Mouse (Mus musculus) embryonic facial prominence, embryonic 15.5 days (tissue): ENCODE measurements around the gene A730049H05Rik. TPM values are rescaled to one million over a fixed set of nuclear protein-coding genes. Genes with fewer than 3 reads are reported as not detected.

Experiments
- ATAC-seq: fragments of 200-750 bp; cut with Nextera tagmentation; 2 replicates; pipeline ENCODE4 v1.8.0; 2017; ENCODE audit warnings: low read depth, moderate TSS enrichment; ENCODE audit not compliant: insufficient number of reproducible peaks, low FRiP score, low TSS enrichment
- H3K27ac ChIP-seq: fragments of 300-500 bp; sonication (generic); replicated peaks from 2 replicates; pipeline ENCODE4 v1.5.1; 2015; ENCODE audit warnings: mild to moderate bottlenecking, inconsistent platforms
- H3K27me3 ChIP-seq: fragments of 300-500 bp; sonication (generic); 2 replicates; pipeline ENCODE4 v1.6.1; 2015; ENCODE audit warnings: inconsistent platforms
- H3K36me3 ChIP-seq: fragments of 300-500 bp; sonication (generic); 2 replicates; pipeline ENCODE4 v1.6.1; 2015; ENCODE audit warnings: mild to moderate bottlenecking, inconsistent platforms
- H3K4me1 ChIP-seq: fragments of 300-500 bp; sonication (generic); 2 replicates; pipeline ENCODE4 v1.6.1; 2015; ENCODE audit warnings: inconsistent platforms
- H3K4me2 ChIP-seq: fragments of 300-500 bp; sonication (generic); replicated peaks from 2 replicates; pipeline ENCODE4 v1.6.1; 2015; ENCODE audit warnings: mild to moderate bottlenecking, inconsistent platforms
- H3K4me3 ChIP-seq: fragments of 300-500 bp; sonication (generic); replicated peaks from 2 replicates; pipeline ENCODE4 v1.5.1; 2015; ENCODE audit warnings: mild to moderate bottlenecking, inconsistent platforms
- H3K9ac ChIP-seq: fragments of 300-500 bp; sonication (generic); 2 replicates; pipeline ENCODE4 v1.6.1; 2015; ENCODE audit warnings: inconsistent platforms
- H3K9me3 ChIP-seq: fragments of 300-500 bp; sonication (generic); replicated peaks from 2 replicates; pipeline ENCODE4 v1.6.1; 2016; ENCODE audit warnings: inconsistent platforms
- WGBS: fragments of 180-500 bp; shearing (Covaris S2); methylation state at CpG from one replicate; pipeline ENCODE4 v1.1.7; 2015; 5-methylcytosine and 5-hydroxymethylcytosine counted together
- polyA plus RNA-seq: library from polyadenylated mRNA; unstranded; fragments of >200 nt; fragmentation: Nextera tagmentation; extraction: Ambion mirVana; gene quantifications from 2 replicates; pipeline ENCODE4 v1.2.1, GENCODE M21; 2015

A730049H05Rik gene
- polyA plus RNA-seq, 1 experiment from 2014 or later = 0.87 TPM

DNA sequence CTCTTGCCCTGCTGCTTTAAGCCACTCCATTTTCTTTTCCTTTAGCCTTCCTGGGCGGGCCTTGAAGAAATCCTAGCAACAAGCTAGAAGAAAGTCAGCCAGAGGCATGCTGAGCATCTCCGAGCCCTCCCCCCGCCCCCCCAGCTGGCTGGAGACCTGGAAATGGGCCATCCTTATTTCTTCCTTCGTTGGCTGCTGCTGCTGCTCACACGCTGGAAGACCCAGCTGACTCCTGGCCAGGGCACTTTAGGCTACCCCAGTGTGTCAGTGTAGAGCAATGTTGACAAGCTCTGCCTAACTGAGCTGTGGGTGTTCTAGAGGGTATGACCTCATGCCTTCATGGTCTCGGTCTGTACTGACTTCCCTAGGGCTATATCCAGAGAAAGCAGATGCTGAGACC lies 13.1 kb upstream of the A730049H05Rik start:
- 56% methylated on average over 6 of the region's 6 CpGs for WGBS
- H3K27ac ChIP-seq = no peak overlapping the region; the same call in 1 of the 2 replicates

GRCm38 (mm10) chr6:92804254-92804971 lies 11.9 kb upstream of the A730049H05Rik start:
- Histone ChIP-seq H3K9ac (no peak overlapping the region), H3K9me3 (no peaks in the 10 kb centered on the region), H3K4me2 (no peak overlapping the region), H3K27me3 (no peaks in the 10 kb centered on the region), H3K27ac (no peak overlapping the region), H3K4me1 (peaks cover 11% of the 10 kb centered on the region; the same call in 1 of the 2 replicates), H3K4me3 (no peak overlapping the region), H3K36me3 (no peaks in the 10 kb centered on the region)
- ATAC-seq = no peak
- whole genome bisulfite sequencing = 71% methylated on average over 3 of the region's 3 CpGs

More for the DNA sequence above, 13.1 kb upstream of the A730049H05Rik start:
- Histone ChIP-seq H3K9ac (no peak overlapping the region), H3K36me3 (no peaks in the 10 kb centered on the region), H3K4me1 (peaks cover 11% of the 10 kb centered on the region; the same call in 1 of the 2 replicates), H3K27me3 (no peaks in the 10 kb centered on the region), H3K4me3 (no peak overlapping the region), H3K9me3 (no peaks in the 10 kb centered on the region), H3K4me2 (no peak overlapping the region)
- 0 out of 2 replicates have a peak, but pooled peaks have one; percentile 39 for ATAC-seq

GRCm38 (mm10) chr6:92809818-92810217 lies 6.5 kb upstream of the A730049H05Rik start:
- no peak for ATAC-seq
- WGBS = 87% methylated on average over 3 of the region's 3 CpGs
- Histone ChIP-seq H3K4me3 (no peak overlapping the region), H3K4me2 (no peak overlapping the region), H3K9ac (no peak overlapping the region), H3K27me3 (no peaks in the 10 kb centered on the region), H3K27ac (no peak overlapping the region), H3K9me3 (no peaks in the 10 kb centered on the region), H3K4me1 (peaks cover 1% of the 10 kb centered on the region; the same call in 1 of the 2 replicates), H3K36me3 (no peaks in the 10 kb centered on the region)

DNA sequence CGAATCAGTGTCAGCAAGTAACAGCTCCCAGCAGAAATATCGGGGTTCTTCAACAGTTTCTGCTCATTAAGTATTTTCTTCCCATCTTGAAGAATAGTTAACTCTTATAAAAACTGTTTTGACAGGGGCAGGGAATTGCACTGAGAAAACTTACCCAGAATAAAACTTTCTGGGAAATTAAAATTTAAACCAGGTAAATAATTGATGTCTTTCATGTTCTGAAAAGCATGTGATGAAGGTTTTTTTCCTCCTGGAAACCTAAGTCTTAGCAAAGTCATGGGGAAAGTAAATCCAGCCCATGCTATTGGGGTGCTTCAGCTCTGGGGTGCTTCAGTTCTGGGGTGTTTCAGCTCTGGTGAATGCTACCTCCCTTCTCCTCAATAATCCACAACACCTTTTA lies 5.7 kb upstream of the A730049H05Rik start:
- no peaks in the 10 kb centered on the region for H3K36me3 ChIP-seq
- H3K27ac ChIP-seq = no peak overlapping the region
- H3K4me3 ChIP-seq = no peak overlapping the region
- no peaks in the 10 kb centered on the region for H3K27me3 ChIP-seq
- no peak for ATAC-seq
- no peak overlapping the region for H3K9ac ChIP-seq
- H3K4me2 ChIP-seq = no peak overlapping the region
- no peaks in the 10 kb centered on the region for H3K9me3 ChIP-seq
- WGBS = 83% methylated on average over 2 of the region's 2 CpGs
- no peaks in the 10 kb centered on the region for H3K4me1 ChIP-seq

DNA sequence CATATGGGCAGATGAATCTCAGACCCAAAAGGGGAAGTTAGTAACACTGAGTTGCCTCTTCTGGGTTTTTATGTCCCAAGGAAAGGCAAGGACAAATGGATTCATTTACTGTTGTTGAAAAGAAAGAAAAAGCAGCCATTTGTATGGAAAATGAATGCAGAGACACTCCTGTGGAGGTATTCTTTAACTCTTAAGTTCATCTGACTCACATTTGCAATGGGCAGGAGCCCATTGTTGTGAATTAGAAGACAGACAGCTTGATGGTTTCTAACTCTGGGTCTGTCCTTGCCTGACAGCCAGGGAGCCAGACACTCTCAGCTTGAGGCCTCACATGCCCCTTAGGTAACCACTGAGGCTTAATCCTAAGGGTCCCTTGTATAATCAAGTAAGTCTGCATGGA lies 4.7 kb upstream of the A730049H05Rik start:
- Histone ChIP-seq H3K4me2 (no peak overlapping the region), H3K27ac (no peak overlapping the region), H3K4me1 (peaks cover 5% of the 10 kb centered on the region; the same call in 1 of the 2 replicates), H3K36me3 (no peaks in the 10 kb centered on the region), H3K9me3 (no peaks in the 10 kb centered on the region), H3K4me3 (no peak overlapping the region), H3K27me3 (no peaks in the 10 kb centered on the region), H3K9ac (no peak overlapping the region)
- no peak for ATAC-seq

DNA sequence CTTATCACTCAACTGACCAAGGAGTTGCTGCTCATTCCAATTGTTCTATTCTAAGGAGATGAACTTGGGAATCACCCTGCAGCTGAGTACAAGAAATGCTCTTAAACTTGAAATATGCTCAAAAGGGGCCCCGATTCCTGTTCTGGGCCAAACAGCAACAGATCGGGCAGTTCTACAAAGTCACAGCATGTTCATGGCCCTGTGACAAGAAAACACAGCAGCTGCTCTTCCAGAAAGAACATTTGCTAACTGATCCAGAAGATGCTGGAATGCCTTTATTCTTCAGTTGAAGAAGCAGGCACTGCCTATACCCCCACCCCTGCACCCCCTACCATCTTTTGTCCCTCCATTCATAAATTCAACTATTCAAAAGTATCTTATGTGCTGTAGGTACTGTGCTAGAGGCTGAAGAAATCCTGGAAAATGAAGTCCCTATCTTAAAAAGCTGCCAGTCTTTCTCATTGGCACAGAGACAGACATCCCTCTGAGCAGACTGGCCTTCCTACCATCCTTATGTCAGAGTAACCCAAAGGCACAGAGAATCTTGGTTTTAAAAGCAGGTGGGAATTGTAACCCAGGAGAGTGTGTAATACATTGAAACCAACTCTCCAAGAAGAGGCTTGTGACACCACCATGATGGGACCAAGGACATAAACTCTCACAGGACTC lies 3.4 kb upstream of the A730049H05Rik start:
- H3K27me3 ChIP-seq = no peaks in the 10 kb centered on the region
- H3K9me3 ChIP-seq = no peaks in the 10 kb centered on the region
- no peak for ATAC-seq
- H3K4me1 ChIP-seq = peaks cover 5% of the 10 kb centered on the region; the same call in 1 of the 2 replicates
- H3K9ac ChIP-seq = no peak overlapping the region
- no peak overlapping the region for H3K4me2 ChIP-seq
- WGBS = 70% methylated on average over 2 of the region's 2 CpGs
- H3K27ac ChIP-seq = no peak overlapping the region
- no peaks in the 10 kb centered on the region for H3K36me3 ChIP-seq
- H3K4me3 ChIP-seq = no peak overlapping the region

DNA sequence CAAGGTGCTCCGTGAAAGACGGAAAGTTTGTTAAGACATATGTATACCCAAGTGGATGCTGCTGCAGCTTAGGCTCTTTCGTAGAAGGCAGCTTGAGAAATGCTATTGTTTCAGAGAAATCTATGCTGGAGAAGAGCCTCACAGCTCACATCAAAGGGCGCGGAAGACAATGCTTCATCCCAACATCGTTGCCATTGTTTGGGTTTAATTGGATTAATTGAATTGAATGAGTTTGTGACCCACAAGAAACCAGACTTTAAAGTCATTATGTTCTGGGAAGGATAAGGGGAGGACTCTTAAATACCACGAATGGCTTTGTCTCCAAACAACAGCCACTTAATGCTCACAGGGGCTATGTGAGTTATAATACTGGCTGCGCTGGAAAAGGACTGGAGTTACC lies 1.4 kb downstream of the A730049H05Rik start:
- H3K27me3 ChIP-seq = no peaks in the 10 kb centered on the region
- peaks cover 3% of the 10 kb centered on the region; the same call in 1 of the 2 replicates for H3K36me3 ChIP-seq
- no peak overlapping the region for H3K27ac ChIP-seq
- no peak for ATAC-seq
- 61% methylated on average over 8 of the region's 8 CpGs for WGBS
- H3K4me3 ChIP-seq = no peak overlapping the region
- H3K9me3 ChIP-seq = no peaks in the 10 kb centered on the region
- H3K4me2 ChIP-seq = no peak overlapping the region
- H3K4me1 ChIP-seq = peaks cover 5% of the 10 kb centered on the region; the same call in 1 of the 2 replicates
- H3K9ac ChIP-seq = no peak overlapping the region

GRCm38 (mm10) chr6:92821606-92822005 lies 5.3 kb downstream of the A730049H05Rik start:
- Histone ChIP-seq H3K4me2 (no peak overlapping the region), H3K27ac (no peak overlapping the region), H3K9me3 (no peaks in the 10 kb centered on the region), H3K9ac (no peak overlapping the region), H3K27me3 (no peaks in the 10 kb centered on the region), H3K4me3 (no peak overlapping the region), H3K36me3 (peaks cover 3% of the 10 kb centered on the region; the same call in 1 of the 2 replicates), H3K4me1 (no peaks in the 10 kb centered on the region)
- ATAC-seq = no peak
- WGBS = 47% methylated on average over 5 of the region's 5 CpGs

DNA sequence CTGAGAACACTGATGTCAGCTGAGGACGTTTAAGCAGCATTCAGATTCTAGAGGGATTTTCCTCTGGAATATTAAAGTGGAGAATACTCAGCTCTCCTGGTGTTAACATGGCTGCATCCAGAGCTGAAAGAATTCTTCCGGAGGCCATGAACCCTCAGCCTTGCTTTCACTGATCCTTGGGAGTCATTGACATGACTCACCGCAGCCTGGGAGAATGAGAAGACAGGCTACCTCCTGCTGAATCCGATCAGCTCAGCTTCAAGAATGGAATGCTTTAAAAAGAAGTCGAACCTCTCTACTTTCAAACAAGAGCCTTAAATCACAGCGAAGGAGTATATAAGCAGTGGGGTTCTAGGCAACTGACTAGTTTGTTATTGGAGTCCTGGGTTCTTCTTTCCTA lies 5.7 kb downstream of the A730049H05Rik start:
- ATAC-seq = no peak
- H3K9ac ChIP-seq = no peak overlapping the region

GRCm38 (mm10) chr6:92823991-92824390 lies 7.7 kb downstream of the A730049H05Rik start:
- Histone ChIP-seq H3K4me3 (no peak overlapping the region), H3K9ac (no peak overlapping the region), H3K27me3 (no peaks in the 10 kb centered on the region), H3K4me2 (no peak overlapping the region), H3K36me3 (peaks cover 3% of the 10 kb centered on the region; the same call in 1 of the 2 replicates), H3K4me1 (0 out of 2 replicates have a peak, but pooled peaks cover 6% of the 10 kb centered on the region), H3K27ac (no peak overlapping the region), H3K9me3 (no peaks in the 10 kb centered on the region)
- 39% methylated on average over 7 of the region's 7 CpGs for WGBS
- no peak for ATAC-seq

More for the DNA sequence above, 5.7 kb downstream of the A730049H05Rik start:
- no peaks in the 10 kb centered on the region for H3K9me3 ChIP-seq
- no peaks in the 10 kb centered on the region for H3K4me1 ChIP-seq
- no peaks in the 10 kb centered on the region for H3K27me3 ChIP-seq
- peaks cover 3% of the 10 kb centered on the region; the same call in 1 of the 2 replicates for H3K36me3 ChIP-seq
- WGBS = 62% methylated on average over 6 of the region's 6 CpGs
- no peak overlapping the region for H3K27ac ChIP-seq
- no peak overlapping the region for H3K4me2 ChIP-seq
- no peak overlapping the region for H3K4me3 ChIP-seq

DNA sequence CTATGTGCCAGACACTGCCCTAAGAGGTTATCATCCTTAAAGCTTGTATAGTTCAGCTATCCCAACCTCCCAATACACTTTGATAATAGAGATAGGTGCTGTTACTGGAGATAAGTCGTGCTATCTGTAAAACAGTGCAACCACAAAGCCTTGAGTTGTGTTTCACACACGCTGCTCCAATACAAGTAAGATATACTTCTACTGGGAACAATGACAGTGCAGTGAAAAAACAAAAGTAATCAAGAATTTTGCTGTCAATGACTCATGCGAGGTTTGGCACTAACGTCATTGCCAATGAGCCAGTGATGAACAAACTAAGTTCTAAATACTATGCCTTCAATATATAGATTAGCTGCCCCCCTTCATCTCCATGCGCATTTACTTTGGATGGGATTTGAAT lies 10.3 kb downstream of the A730049H05Rik start:
- no peaks in the 10 kb centered on the region for H3K9me3 ChIP-seq
- ATAC-seq = no peak
- 0 out of 2 replicates have a peak, but pooled peaks cover 6% of the 10 kb centered on the region for H3K4me1 ChIP-seq
- no peaks in the 10 kb centered on the region for H3K27me3 ChIP-seq
- WGBS = 78% methylated on average over 5 of the region's 5 CpGs
- H3K4me2 ChIP-seq = no peak overlapping the region
- no peak overlapping the region for H3K4me3 ChIP-seq
- no peak overlapping the region for H3K9ac ChIP-seq
- no peak overlapping the region for H3K27ac ChIP-seq
- peaks cover 3% of the 10 kb centered on the region; the same call in 1 of the 2 replicates for H3K36me3 ChIP-seq
